Mouse (Mus musculus) adrenal gland, postnatal 4 days (tissue): ENCODE data around the gene Tex101. TPM values are rescaled to one million over a fixed set of nuclear protein-coding genes. Genes with fewer than 3 reads are reported as not detected.
"Not testable (repeated sequence)": the region's sequence is repeated elsewhere in the genome, so short reads cannot be mapped to it uniquely, and the experiment has no call there.

Experiments used
- DNase-seq, 2 experiments: peaks; one replicate each; pipeline ENCODE4 v3.0.0; 2021 to 2022; ENCODE audit warnings: low spot score in 2 of 2, mixed read lengths in 2 of 2
- long read RNA-seq, 2 experiments: library from polyadenylated mRNA; stranded (forward); transcript quantifications; one replicate each; pipeline ENCODE4 v2.0.0; 2021
- total RNA-seq, 2 experiments: library from RNA; stranded (reverse); gene quantifications; 2 replicates each; pipeline ENCODE4 v1.2.3; 2021

Gene Tex101
- not detected for total RNA-seq
- long read RNA-seq, experiment 1 = 0 reads
- long read RNA-seq, experiment 2 = 0 reads

- no peak for DNase-seq
These were observed at the start of gene Tex101 for GRCm38 (mm10) chr7:24676575-24676974. Tex101 (minus strand) TSS chr7:24676675.

GRCm38 (mm10) chr7:24715039-24715438 is 38.6 kb upstream of the Tex101 start:
- DNase-seq = no peak

GRCm38 (mm10) chr7:24708832-24709292 is 32.4 kb upstream of the Tex101 start, which contains the start of gene BC049730:
BC049730 (plus strand) TSS chr7:24709242.
- no peak for DNase-seq

- DNase-seq = not testable (repeated sequence)
These were observed 26.4 kb upstream of the Tex101 start for GRCm38 (mm10) chr7:24702841-24703240.

GRCm38 (mm10) chr7:24697891-24698290 is 21.4 kb upstream of the Tex101 start:
- DNase-seq = not testable (repeated sequence)

- not testable (repeated sequence) for DNase-seq
These were observed 16.2 kb upstream of the Tex101 start for GRCm38 (mm10) chr7:24692693-24693092.

GRCm38 (mm10) chr7:24687519-24687918 is 11.0 kb upstream of the Tex101 start:
- not testable (repeated sequence) for DNase-seq

- DNase-seq = not testable (repeated sequence)
These were observed 7.6 kb upstream of the Tex101 start for GRCm38 (mm10) chr7:24684121-24684520.

GRCm38 (mm10) chr7:24671944-24672439 is 4.5 kb downstream of the Tex101 start:
- DNase-seq = no peak

GRCm38 (mm10) chr7:24664959-24665358 is 11.5 kb downstream of the Tex101 start:
- DNase-seq = no peak

- DNase-seq = no peak
These were observed 12.2 kb downstream of the Tex101 start for GRCm38 (mm10) chr7:24664301-24664700.

GRCm38 (mm10) chr7:24662575-24662974 is 13.9 kb downstream of the Tex101 start:
- peak in 1 of 2 experiments; percentile 18 for DNase-seq

GRCm38 (mm10) chr7:24661118-24661904 is 15.2 kb downstream of the Tex101 start:
- no peak for DNase-seq

- DNase-seq = no peak
These were observed 16.6 kb downstream of the Tex101 start for GRCm38 (mm10) chr7:24659737-24660357.

- DNase-seq = no peak
These were observed 22.8 kb downstream of the Tex101 start for GRCm38 (mm10) chr7:24653681-24654080.

- DNase-seq = no peak
These were observed 30.0 kb downstream of the Tex101 start for GRCm38 (mm10) chr7:24646486-24646885.

GRCm38 (mm10) chr7:24644996-24645395 is 31.5 kb downstream of the Tex101 start:
- DNase-seq = no peak

- DNase-seq = no peak
These were observed 32.0 kb downstream of the Tex101 start for GRCm38 (mm10) chr7:24644492-24644891.

GRCm38 (mm10) chr7:24642491-24642890 is 34.0 kb downstream of the Tex101 start:
- peak in 1 of 2 experiments; percentile 37 for DNase-seq

- DNase-seq = no peak
These were observed 36.0 kb downstream of the Tex101 start for GRCm38 (mm10) chr7:24640450-24640849.

GRCm38 (mm10) chr7:24638026-24638856 is 38.2 kb downstream of the Tex101 start:
- no peak for DNase-seq
